Mouse (Mus musculus) megakaryocyte, embryonic 14.5 days (primary cell): ENCODE results near the gene Nipsnap3a. TPM values are rescaled to one million over a fixed set of nuclear protein-coding genes. Genes with fewer than 3 reads are reported as not detected.

ENCODE experiments used
- H3K27me3 ChIP-seq: replicated peaks from 2 replicates; pipeline ENCODE3; 2012; ENCODE audit warnings: inconsistent platforms
- H3K36me3 ChIP-seq: replicated peaks from 2 replicates; pipeline ENCODE3; 2012; ENCODE audit warnings: low read length, inconsistent platforms, mixed read lengths
- H3K4me1 ChIP-seq: 2 replicates; pipeline ENCODE4 v1.6.1; 2012; ENCODE audit warnings: inconsistent platforms
- H3K4me3 ChIP-seq: replicated peaks from 2 replicates; pipeline ENCODE3; 2012; ENCODE audit warnings: moderate library complexity, mild to moderate bottlenecking, inconsistent platforms
- H3K9me3 ChIP-seq: 2 replicates; pipeline ENCODE4 v1.6.1; 2012; ENCODE audit warnings: inconsistent platforms
- FLI1 ChIP-seq: IDR thresholded peaks from 2 replicates; pipeline ENCODE4 v1.6.1; 2012; ENCODE audit warnings: low read length, inconsistent platforms, mixed read lengths
- GATA1 ChIP-seq: IDR thresholded peaks from 3 replicates; pipeline ENCODE4 v1.6.1; 2012; ENCODE audit warnings: mixed read lengths, low read length, inconsistent platforms, borderline replicate concordance
- polyA plus RNA-seq: library from polyadenylated mRNA; stranded (reverse); fragments of >175 nt; gene quantifications from 2 replicates; pipeline ENCODE4 v1.2.3, GENCODE M21; 2012; ENCODE audit warnings: low replicate concordance; ENCODE audit not compliant: insufficient read depth

The Nipsnap3a gene
- polyA plus RNA-seq, 1 experiment: not detected

DNA sequence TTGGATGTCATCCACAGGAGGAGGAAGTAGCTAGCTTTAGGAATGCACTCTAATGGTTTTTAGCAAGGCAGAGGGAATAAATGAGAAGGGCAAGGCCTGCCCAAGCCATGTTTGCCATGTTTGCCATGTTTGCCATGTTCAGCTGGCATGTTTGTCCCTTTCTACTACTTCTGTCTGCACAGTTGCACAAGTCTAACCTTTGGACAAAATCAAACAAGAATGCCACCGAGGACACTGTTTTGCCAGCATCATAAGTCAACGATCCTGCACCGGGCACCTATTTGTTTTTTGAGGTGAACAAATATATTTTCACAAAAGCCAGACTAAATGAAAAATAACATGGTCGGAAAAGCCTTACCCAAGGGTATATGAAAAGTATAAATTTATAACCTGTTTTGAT is 20.8 kb downstream of the Nipsnap3a start:
- no peak overlapping the region for H3K4me3 ChIP-seq
- no peaks in the 10 kb centered on the region for H3K9me3 ChIP-seq
- TF ChIP-seq GATA1: no peak
- no peak for TF ChIP-seq FLI1
- H3K4me1 ChIP-seq: peaks cover 11% of the 10 kb centered on the region
- no peaks in the 10 kb centered on the region for H3K27me3 ChIP-seq
- peaks cover 10% of the 10 kb centered on the region for H3K36me3 ChIP-seq

DNA sequence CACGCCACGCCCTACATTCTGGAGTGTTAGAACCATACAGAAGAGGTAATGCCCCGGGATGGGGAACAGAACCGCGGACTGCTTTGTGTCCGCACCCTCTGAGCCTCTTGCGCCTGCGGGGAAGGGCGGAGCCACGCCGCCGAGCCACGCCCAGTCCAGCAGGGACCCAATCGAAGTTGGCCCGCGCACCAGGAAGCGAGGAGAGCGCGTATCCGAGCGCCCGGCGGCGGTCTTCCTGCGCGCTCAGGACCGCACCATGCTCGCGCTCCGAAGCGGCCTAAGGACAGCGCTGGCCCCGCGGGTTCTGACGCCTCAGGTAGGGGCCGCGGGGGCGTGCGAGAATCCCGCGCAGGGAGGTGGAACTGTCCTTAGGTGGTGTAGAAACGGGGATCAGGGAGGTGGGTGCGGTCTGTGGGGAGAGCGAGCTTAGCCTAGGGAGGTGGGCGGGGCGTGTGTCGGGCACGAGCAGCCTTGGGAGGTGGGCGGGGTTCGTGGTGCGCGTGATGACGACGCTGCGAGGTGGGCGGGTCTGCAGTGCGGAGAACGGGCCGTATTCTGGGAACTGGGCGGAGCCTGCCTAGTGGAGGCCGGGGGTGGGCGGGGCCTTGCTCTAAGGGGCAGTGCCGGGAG is 22.8 kb downstream of the Nipsnap3a start, which contains the start of gene Nipsnap3b:
Gene Nipsnap3b, plus strand, starts transcription at position 149 of the 630 bp plus-strand sequence.
- Histone ChIP-seq H3K27me3 (no peaks in the 10 kb centered on the region), H3K9me3 (peaks cover 10% of the 10 kb centered on the region), H3K4me1 (peaks cover 11% of the 10 kb centered on the region), H3K4me3 (peak within 1 kb of the TSS; percentile 97), H3K36me3 (peaks cover 30% of the 10 kb centered on the region)
- TF ChIP-seq FLI1 (no peak), GATA1 (no peak)

DNA sequence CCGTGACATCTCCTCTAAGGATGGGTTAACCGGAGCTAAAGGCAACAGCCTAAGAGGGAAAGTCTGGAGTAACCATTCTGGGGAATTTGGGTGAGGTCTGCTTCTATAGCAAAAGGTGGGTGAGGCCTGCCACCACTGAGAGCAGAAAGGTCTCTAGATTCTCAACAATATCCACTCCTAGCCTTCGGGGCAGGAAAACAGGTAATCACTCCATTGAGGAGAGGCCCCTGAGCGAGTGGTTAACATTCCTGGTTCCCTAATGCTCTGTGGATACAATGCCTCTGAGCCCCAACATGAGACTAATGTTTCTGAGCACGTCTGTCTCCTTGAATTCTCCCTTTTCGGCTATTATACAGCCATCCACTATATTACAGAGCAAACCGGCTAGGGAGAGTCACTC is 25.3 kb downstream of the Nipsnap3a start:
- Histone ChIP-seq H3K9me3 (peaks cover 20% of the 10 kb centered on the region), H3K4me1 (peaks cover 11% of the 10 kb centered on the region), H3K27me3 (no peaks in the 10 kb centered on the region), H3K36me3 (peaks cover 56% of the 10 kb centered on the region), H3K4me3 (no peak overlapping the region)
- TF ChIP-seq GATA1 (no peak), FLI1 (no peak)

DNA sequence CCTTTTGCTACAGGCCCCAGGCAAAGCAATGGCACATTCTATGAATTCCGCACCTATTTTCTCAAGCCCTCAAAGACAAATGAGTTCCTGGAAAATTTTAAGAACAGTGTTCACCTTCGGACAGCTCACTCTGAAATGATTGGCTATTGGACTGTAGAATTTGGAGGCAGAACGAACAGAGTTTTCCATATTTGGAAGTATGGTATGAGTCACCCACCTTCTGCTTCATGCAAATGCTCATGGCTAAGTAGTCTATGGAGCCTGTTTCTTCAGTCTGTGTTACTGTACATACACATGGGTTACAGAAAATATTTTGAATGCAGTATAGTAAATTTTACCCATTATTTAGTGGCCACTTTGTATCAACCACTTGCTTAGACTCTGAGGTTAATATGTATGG is 26.0 kb downstream of the Nipsnap3a start:
- no peak for TF ChIP-seq GATA1
- TF ChIP-seq FLI1: no peak
- peaks cover 62% of the 10 kb centered on the region for H3K36me3 ChIP-seq
- no peaks in the 10 kb centered on the region for H3K27me3 ChIP-seq
- H3K4me3 ChIP-seq: no peak overlapping the region
- peaks cover 20% of the 10 kb centered on the region for H3K9me3 ChIP-seq
- H3K4me1 ChIP-seq: peaks cover 11% of the 10 kb centered on the region

DNA sequence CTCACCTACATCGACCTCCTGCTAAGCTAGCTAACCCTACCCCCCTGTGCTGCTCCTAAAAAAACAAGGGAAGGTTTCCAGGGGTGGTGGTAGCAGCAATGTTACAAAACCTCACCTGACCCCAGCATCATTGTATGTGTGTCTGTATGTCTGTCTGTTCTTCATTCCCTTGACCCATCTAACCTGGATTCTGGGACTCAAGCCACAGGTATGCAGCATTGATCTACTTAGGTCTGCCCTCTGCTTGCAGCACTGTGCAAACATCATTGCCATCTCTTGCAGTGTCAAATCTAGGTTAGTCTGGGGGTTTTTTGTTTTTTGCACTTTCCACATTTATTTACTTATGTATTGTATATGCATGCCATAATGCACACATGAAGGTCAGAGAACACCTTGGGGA is 29.3 kb downstream of the Nipsnap3a start:
- Histone ChIP-seq H3K27me3 (no peaks in the 10 kb centered on the region), H3K4me3 (no peak overlapping the region), H3K36me3 (peaks cover 92% of the 10 kb centered on the region), H3K4me1 (no peaks in the 10 kb centered on the region), H3K9me3 (peaks cover 20% of the 10 kb centered on the region)
- TF ChIP-seq GATA1 (no peak), FLI1 (no peak)

DNA sequence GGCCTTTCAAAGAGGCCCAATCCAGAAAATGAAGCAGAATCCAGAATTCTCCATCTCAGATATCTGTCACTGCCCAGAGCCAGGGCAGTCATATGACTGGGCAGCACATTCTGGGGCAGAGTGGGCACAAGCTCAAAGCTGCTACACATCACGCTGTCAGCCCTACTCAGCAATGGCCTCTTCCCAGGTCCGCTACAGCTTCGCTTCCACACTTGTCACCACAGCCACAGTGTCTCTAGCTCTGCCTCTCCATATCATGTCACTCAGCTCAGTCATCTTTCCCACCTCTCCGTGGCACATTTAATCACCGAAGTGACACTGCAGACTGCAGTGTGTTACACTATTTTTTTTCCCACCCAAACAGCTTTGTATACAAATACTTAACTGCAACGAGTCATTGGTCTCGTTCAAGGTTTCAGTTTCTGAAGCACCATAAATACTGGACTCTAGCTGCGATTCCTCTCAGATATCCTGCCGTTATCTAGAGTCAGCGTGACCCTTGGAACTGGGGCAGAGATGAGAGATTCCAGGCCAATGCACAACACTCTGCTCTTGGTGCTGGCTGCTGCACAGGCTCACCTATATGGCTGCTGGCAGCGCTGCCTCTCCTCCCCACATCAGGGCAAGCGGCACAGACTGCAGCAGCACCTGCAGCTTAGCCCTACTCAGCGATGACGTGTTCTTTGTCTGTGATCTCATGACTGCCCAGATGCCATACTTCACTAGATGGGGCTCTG is 34.3 kb downstream of the Nipsnap3a start:
- no peaks in the 10 kb centered on the region for H3K4me1 ChIP-seq
- peaks cover 10% of the 10 kb centered on the region; the same call in 1 of the 2 replicates for H3K9me3 ChIP-seq
- TF ChIP-seq GATA1 (no peak), FLI1 (no peak)
- H3K36me3 ChIP-seq: peaks cover 58% of the 10 kb centered on the region
- no peaks in the 10 kb centered on the region for H3K27me3 ChIP-seq
- H3K4me3 ChIP-seq: peak overlapping the region; percentile 34

DNA sequence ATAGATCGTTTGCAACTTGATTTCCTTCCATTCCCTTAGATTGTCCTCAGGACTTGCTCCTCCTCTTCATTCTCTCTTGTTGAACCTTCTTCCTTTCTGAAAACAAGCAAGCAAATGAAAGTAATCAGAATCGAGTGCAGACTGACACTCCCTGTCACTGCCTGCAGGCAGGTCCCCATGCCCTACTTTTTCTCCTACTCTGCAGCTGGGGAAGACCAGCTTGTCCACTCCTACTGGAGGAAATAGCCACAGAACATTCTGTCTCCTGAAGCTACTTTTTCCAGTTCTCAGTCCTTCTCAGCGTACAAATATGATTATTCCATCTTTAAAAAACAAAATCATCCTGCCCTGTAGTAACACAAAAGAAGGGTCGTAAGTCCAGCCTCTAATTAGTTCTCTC is 35.3 kb downstream of the Nipsnap3a start:
- Histone ChIP-seq H3K36me3 (peaks cover 47% of the 10 kb centered on the region), H3K9me3 (peaks cover 10% of the 10 kb centered on the region; the same call in 1 of the 2 replicates), H3K4me1 (no peaks in the 10 kb centered on the region), H3K27me3 (no peaks in the 10 kb centered on the region), H3K4me3 (no peak overlapping the region)
- TF ChIP-seq FLI1 (no peak), GATA1 (no peak)

DNA sequence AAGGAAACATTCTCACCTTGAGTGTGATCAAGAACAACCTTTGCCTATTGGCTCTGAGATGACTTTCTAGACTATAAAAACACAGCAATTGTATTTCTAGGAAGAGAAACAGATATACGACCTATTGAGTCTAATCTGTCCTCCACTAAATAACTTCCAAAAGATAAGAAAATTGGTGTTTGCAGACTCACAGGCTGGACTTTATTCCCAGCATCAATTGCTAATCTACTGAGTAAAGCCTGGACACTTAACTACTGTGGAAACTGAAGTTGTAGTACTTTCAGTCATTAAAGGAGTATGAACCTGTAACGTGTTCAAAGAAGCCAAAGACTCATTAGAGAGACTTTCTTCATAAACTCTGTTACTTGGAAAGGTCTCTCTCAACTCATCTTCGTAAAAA is 38.7 kb downstream of the Nipsnap3a start:
- Histone ChIP-seq H3K36me3 (peaks cover 17% of the 10 kb centered on the region), H3K27me3 (no peaks in the 10 kb centered on the region), H3K4me1 (no peaks in the 10 kb centered on the region), H3K9me3 (peaks cover 10% of the 10 kb centered on the region; the same call in 1 of the 2 replicates), H3K4me3 (no peak overlapping the region)
- TF ChIP-seq FLI1: no peak
- no peak for TF ChIP-seq GATA1

DNA sequence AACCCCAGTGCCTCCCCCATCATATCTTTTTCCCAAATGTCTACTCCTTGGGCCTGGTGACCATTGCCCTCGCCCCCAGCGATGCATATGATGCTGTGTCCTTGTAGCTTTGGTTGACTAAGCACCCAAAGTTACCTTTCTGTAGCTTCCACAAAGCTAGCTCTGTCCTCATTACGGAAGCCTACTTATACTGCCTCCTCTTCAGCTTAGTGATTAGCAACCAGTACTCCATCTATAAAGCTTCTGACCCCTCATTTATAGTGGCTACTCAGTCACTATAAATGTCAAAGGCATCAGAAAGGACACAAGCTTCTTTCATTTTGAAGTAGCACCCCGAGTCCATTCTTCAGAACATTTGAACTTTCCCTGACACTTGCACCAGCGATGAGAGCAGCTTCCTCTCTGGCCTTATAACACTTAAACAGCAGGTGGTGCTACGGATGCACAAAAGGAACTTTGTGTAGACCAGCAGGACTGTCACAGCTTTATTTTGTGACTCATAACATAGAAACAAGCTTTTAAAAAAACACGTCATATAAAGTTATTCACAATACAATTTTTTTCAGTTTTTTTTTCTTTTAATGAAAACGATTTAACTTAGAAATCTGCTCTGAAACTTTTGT is 41.4 kb downstream of the Nipsnap3a start:
- no peak overlapping the region for H3K4me3 ChIP-seq
- TF ChIP-seq FLI1 (no peak), GATA1 (no peak)
- no peaks in the 10 kb centered on the region for H3K4me1 ChIP-seq
- H3K27me3 ChIP-seq: no peaks in the 10 kb centered on the region
- H3K36me3 ChIP-seq: no peaks in the 10 kb centered on the region
- H3K9me3 ChIP-seq: peaks cover 9% of the 10 kb centered on the region; the same call in 1 of the 2 replicates

DNA sequence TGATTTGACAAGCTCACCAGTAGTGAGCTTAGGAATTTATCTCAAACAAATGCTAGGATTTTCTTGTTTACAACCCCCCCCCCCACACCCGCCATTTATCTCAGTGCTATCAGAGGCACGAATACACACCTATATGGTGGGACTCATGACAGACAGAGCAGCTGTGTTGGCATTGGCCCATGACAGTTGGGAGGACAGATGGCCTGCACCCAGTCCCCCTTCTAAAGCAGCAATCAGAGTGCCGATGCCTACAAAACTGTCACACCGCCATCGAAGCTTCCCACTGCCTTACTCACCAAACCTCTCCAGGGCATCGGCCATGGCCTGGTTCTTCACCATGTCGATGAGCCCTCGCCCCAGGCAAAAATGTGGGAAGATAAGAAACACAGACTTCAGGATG is 54.7 kb downstream of the Nipsnap3a start:
- peaks cover 4% of the 10 kb centered on the region for H3K36me3 ChIP-seq

More for the DNA sequence above, 54.7 kb downstream of the Nipsnap3a start:
- Histone ChIP-seq H3K27me3 (no peaks in the 10 kb centered on the region), H3K4me3 (no peak overlapping the region), H3K9me3 (peaks cover 6% of the 10 kb centered on the region), H3K4me1 (no peaks in the 10 kb centered on the region)
- no peak for TF ChIP-seq FLI1
- TF ChIP-seq GATA1: no peak
